Mouse (Mus musculus) C2C12 (cell line): ENCODE data around the gene Slc35a5. TPM values are rescaled to one million over a fixed set of nuclear protein-coding genes. Genes with fewer than 3 reads are reported as not detected.
A peak's percentile ranks its signal among the peaks of the same experiment; 100 is the strongest.

ENCODE experiments used
- H3K27me3 ChIP-seq: one replicate; pipeline ENCODE4 v1.6.1; 2011; ENCODE audit not compliant: control insufficient read depth, insufficient read depth, insufficient read length
- H3K36me3 ChIP-seq: one replicate; pipeline ENCODE4 v1.6.1; 2011; ENCODE audit not compliant: control insufficient read depth, insufficient read depth
- H3K4me3 ChIP-seq: one replicate; pipeline ENCODE4 v1.5.1; 2011; ENCODE audit warnings: mild to moderate bottlenecking, control low read depth; ENCODE audit not compliant: poor library complexity, insufficient read depth, severe bottlenecking
- H3K79me2 ChIP-seq: one replicate; pipeline ENCODE4 v1.6.1; 2011; ENCODE audit not compliant: control insufficient read depth, insufficient read depth
- H3K79me3 ChIP-seq: one replicate; pipeline ENCODE4 v1.6.1; 2011; ENCODE audit warnings: low read depth, control low read depth
- H3ac ChIP-seq: one replicate; pipeline ENCODE3; 2011; ENCODE audit warnings: low read depth; ENCODE audit not compliant: control insufficient read depth, insufficient read length
- CEBPB ChIP-seq: IDR thresholded peaks from one replicate; pipeline ENCODE4 v1.6.1; 2011; ENCODE audit warnings: low read depth, mild to moderate bottlenecking, control low read depth, moderate library complexity
- CTCF ChIP-seq: IDR thresholded peaks from one replicate; pipeline ENCODE4 v1.5.1; 2011; ENCODE audit not compliant: control insufficient read depth, insufficient read depth, insufficient read length
- FOSL1 ChIP-seq: IDR thresholded peaks from one replicate; pipeline ENCODE4 v1.8.0; 2011; ENCODE audit warnings: mild to moderate bottlenecking, low read length; ENCODE audit not compliant: poor library complexity, insufficient read depth, severe bottlenecking
- MAX ChIP-seq: IDR thresholded peaks from one replicate; pipeline ENCODE4 v1.6.1; 2011; ENCODE audit warnings: mild to moderate bottlenecking, control low read depth
- MYOD1 ChIP-seq: IDR thresholded peaks from one replicate; pipeline ENCODE4 v1.6.1; 2011; ENCODE audit warnings: low read depth; ENCODE audit not compliant: control insufficient read depth, insufficient read length
- MYOG ChIP-seq: IDR thresholded peaks from one replicate; pipeline ENCODE4 v1.6.1; 2011; ENCODE audit not compliant: control insufficient read depth, insufficient read length; ENCODE audit errors: extremely low read depth
- USF1 ChIP-seq: IDR thresholded peaks from one replicate; pipeline ENCODE4 v1.6.1; 2011; ENCODE audit warnings: low read depth, mild to moderate bottlenecking, control low read depth, moderate library complexity
- polyA plus RNA-seq: library from polyadenylated mRNA; unstranded; fragments of >200 nt; fragmentation: generic; extraction: Trizol; gene quantifications from one replicate; pipeline ENCODE4 v1.2.1, GENCODE M21; 2012; ENCODE audit warnings: missing spikeins

Gene Slc35a5
- polyA plus RNA-seq, 1 experiment: 3.1 TPM

- TF ChIP-seq CEBPB: no peak
- no peak for TF ChIP-seq MYOD1
- TF ChIP-seq USF1: no peak
- TF ChIP-seq MYOG: no peak
- no peak for TF ChIP-seq FOSL1
- no peak for TF ChIP-seq CTCF
- TF ChIP-seq MAX: no peak
- H3K36me3 ChIP-seq: peaks cover 26% of the 10 kb centered on the region
Observed at GRCm38 (mm10) chr16:45148488-45149082, 9.9 kb downstream of the Slc35a5 start.

DNA sequence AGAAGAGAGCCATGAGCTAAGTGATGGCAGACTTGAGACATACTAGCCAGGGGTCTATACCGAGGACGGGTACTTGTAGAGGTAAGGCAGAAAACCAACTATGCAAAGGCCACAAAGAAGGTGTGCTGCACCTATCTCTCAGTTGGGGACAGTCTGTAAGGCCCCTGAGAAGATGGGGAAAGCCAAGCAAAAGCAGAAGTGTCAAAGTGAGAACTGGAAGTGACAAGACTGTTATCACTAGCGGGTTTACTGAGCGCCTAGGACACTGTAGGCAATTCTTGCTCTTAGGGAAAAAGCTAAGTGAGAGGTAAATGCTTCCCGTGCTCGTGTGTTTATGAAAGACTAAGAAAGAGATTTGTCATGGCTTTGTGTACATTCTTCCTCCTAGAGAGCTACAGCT, 13.4 kb downstream of the Slc35a5 start:
- H3K36me3 ChIP-seq: peaks cover 27% of the 10 kb centered on the region
- H3K27me3 ChIP-seq: no peaks in the 10 kb centered on the region
- no peaks in the 10 kb centered on the region for H3K79me2 ChIP-seq
- H3ac ChIP-seq: no peak overlapping the region
- H3K4me3 ChIP-seq: no peak overlapping the region
- H3K79me3 ChIP-seq: no peaks in the 10 kb centered on the region
- TF ChIP-seq USF1 (no peak), FOSL1 (no peak), MYOG (no peak), MAX (no peak), CTCF (no peak), MYOD1 (no peak), CEBPB (no peak)

More at GRCm38 (mm10) chr16:45148488-45149082, 9.9 kb downstream of the Slc35a5 start:
- no peak overlapping the region for H3K4me3 ChIP-seq
- H3K79me3 ChIP-seq: no peaks in the 10 kb centered on the region
- no peaks in the 10 kb centered on the region for H3K27me3 ChIP-seq
- no peak overlapping the region for H3ac ChIP-seq
- no peaks in the 10 kb centered on the region for H3K79me2 ChIP-seq

GRCm38 (mm10) chr16:45142565-45142964, 15.9 kb downstream of the Slc35a5 start:
- no peaks in the 10 kb centered on the region for H3K79me3 ChIP-seq
- H3K36me3 ChIP-seq: peaks cover 31% of the 10 kb centered on the region
- H3K4me3 ChIP-seq: no peak overlapping the region
- H3ac ChIP-seq: no peak overlapping the region
- H3K79me2 ChIP-seq: no peaks in the 10 kb centered on the region
- H3K27me3 ChIP-seq: no peaks in the 10 kb centered on the region
- TF ChIP-seq MYOD1 (no peak), FOSL1 (no peak), USF1 (no peak), CEBPB (no peak), CTCF (no peak), MAX (no peak), MYOG (no peak)

DNA sequence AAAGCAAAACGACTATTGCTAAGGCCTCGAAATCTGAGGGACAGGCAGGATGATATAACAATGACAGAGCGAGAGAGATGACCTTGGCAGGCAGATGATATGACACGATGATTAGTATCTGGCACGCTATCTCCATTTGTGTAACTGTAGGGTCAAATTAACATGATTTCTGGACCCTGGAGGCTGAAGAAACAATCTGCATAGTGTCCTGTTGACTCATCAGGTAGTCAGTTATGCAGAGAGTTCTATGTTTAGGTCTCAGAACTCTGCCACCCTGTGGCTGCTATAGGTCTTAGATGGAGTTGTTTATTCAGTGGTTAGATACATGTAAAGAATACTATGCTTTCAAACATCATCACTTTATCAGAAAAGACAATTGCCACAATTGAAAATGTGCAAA, 16.8 kb downstream of the Slc35a5 start:
- peaks cover 31% of the 10 kb centered on the region for H3K36me3 ChIP-seq

GRCm38 (mm10) chr16:45127936-45128710, 30.4 kb downstream of the Slc35a5 start:
- Histone ChIP-seq H3K36me3 (no peaks in the 10 kb centered on the region), H3ac (no peak overlapping the region), H3K79me3 (no peaks in the 10 kb centered on the region), H3K4me3 (no peak overlapping the region), H3K79me2 (no peaks in the 10 kb centered on the region), H3K27me3 (no peaks in the 10 kb centered on the region)
- TF ChIP-seq FOSL1: no peak

More for the DNA sequence above, 16.8 kb downstream of the Slc35a5 start:
- no peaks in the 10 kb centered on the region for H3K27me3 ChIP-seq
- no peaks in the 10 kb centered on the region for H3K79me3 ChIP-seq
- H3K79me2 ChIP-seq: no peaks in the 10 kb centered on the region
- H3K4me3 ChIP-seq: no peak overlapping the region
- TF ChIP-seq USF1 (no peak), CTCF (no peak), CEBPB (peak; percentile 29)
- H3ac ChIP-seq: no peak overlapping the region
